Mouse (Mus musculus) left cerebral cortex, postnatal 25 days (tissue): ENCODE results near the gene Cherp. TPM values are rescaled to one million over a fixed set of nuclear protein-coding genes. Genes with fewer than 3 reads are reported as not detected.

Source experiments
- DNase-seq, 2 experiments: peaks; one replicate each; pipeline ENCODE4 v3.0.0; 2022; ENCODE audit warnings: low spot score in 2 of 2, mixed read lengths in 1 of 2
- intact Hi-C: fragments of 180-260 bp; cut with DNase I; formaldehyde crosslinking; loops from one replicate; pipeline ENCODE4 v1.15.1; 2025
- microRNA-seq, 2 experiments: library from miRNA; unstranded; fragments of <30 nt; microRNA quantifications; one replicate each; pipeline ENCODE4 v1.2.0; 2022
- total RNA-seq, 2 experiments: library from RNA; stranded (reverse); gene quantifications; 2 replicates each; pipeline ENCODE4 v1.2.3; 2021

The Cherp gene
- total RNA-seq, 2 experiments from 2014 or later, result 66.5 to 68.6 TPM

GRCm38 (mm10) chr8:72421362-72422335, 53.4 kb downstream of the Cherp start, which contains the start of gene Eps15l1:
Gene Eps15l1, minus strand, starts transcription at chr8:72421460.
- intact Hi-C loops, result no loop called here
- peak; percentile 99 to 100 for DNase-seq

- intact Hi-C loops, result no loop called here
Observed at GRCm38 (mm10) chr8:72420571-72421361, 54.3 kb downstream of the Cherp start.

GRCm38 (mm10) chr8:72418073-72418472, 57.0 kb downstream of the Cherp start:
- DNase-seq, result no peak
- intact Hi-C loops, result no loop called here

More at GRCm38 (mm10) chr8:72420571-72421361, 54.3 kb downstream of the Cherp start:
- peak; percentile 23 to 27 for DNase-seq

GRCm38 (mm10) chr8:72415252-72415651, 59.8 kb downstream of the Cherp start:
- DNase-seq, result no peak
- intact Hi-C loops, result no loop called here

GRCm38 (mm10) chr8:72413839-72414238, 61.2 kb downstream of the Cherp start:
- intact Hi-C loops, result no loop called here
- DNase-seq, result no peak

Small RNAs within 50 kb of the gene (microRNA-seq; reads per million reads assigned to microRNA genes)
- gene Mir7068, result 2.4 to 2.7 reads per million in 2 experiments

Other genes with a start within 250 kb of the Cherp start
- 10 to 100 TPM; 84.5 to 91.3 TPM for gene Ap1m1, start 235.2 kb downstream of the Cherp start, total RNA-seq
- 1 to 10 TPM; 6.1 to 7.0 TPM for gene Gm10282, start 170.0 kb downstream of the Cherp start, total RNA-seq
- gene Klf2, start 156.2 kb downstream of the Cherp start, total RNA-seq, result 10 to 100 TPM; 13.6 to 18.2 TPM
- gene Eps15l1, start 53.8 kb downstream of the Cherp start, total RNA-seq, result 10 to 100 TPM; 59.9 to 72.1 TPM
- 1 to 10 TPM in 1 of 2 experiments, under 1 TPM in 1; 0.96 to 1.4 TPM for gene Calr3, start 31.4 kb downstream of the Cherp start, total RNA-seq
- gene 1700030K09Rik, start 31.3 kb downstream of the Cherp start, total RNA-seq, result 10 to 100 TPM; 10.9 to 13.5 TPM
- 10 to 100 TPM; 52.8 to 53.4 TPM for gene Slc35e1, start 17.4 kb upstream of the Cherp start, total RNA-seq
- 10 to 100 TPM in 1 of 2 experiments, 1 to 10 TPM in 1; 9.5 to 10.4 TPM for gene Med26, start 73.0 kb upstream of the Cherp start, total RNA-seq
- 100 to 1,000 TPM; 121 to 124 TPM for gene Smim7, start 95.9 kb upstream of the Cherp start, total RNA-seq
- 100 to 1,000 TPM; 124 to 142 TPM for gene Tmem38a, start 96.8 kb upstream of the Cherp start, total RNA-seq
- gene Nwd1, start 171.5 kb upstream of the Cherp start, total RNA-seq, result 10 to 100 TPM; 43.7 to 49.4 TPM
- gene Sin3b, start 248.1 kb upstream of the Cherp start, total RNA-seq, result 100 to 1,000 TPM; 139 to 142 TPM